Mouse (Mus musculus): Measurements from ENCODE around the gene Znhit1.

GRCm38 (mm10) chr5:136958991-136959605 is 28.7 kb downstream of the Znhit1 start:
- TF ChIP-seq GATA1 (IDR thresholded peaks at IDR 0.05; ENCODE audit: borderline replicate concordance, low read length) (no peak), FLI1 (IDR thresholded peaks at IDR 0.05; ENCODE audit: low read length) (no peak)

Measured in megakaryocyte, embryonic 14.5 days (primary cell).